Mouse (Mus musculus): ENCODE data around the gene Mgat4b. TPM values are rescaled to one million over a fixed set of nuclear protein-coding genes. Genes with fewer than 3 reads are reported as not detected.

The Mgat4b gene
- total and polyA plus RNA-seq, 3 experiments, result 56.7 to 82.0 (median 78.6) TPM

GRCm38 (mm10) chr11:50234606-50235005 is 23.9 kb downstream of the Mgat4b start:
- Histone ChIP-seq H3K36me3 (ENCODE audit: control insufficient read depth, insufficient read depth, low read length) (no peaks in the 10 kb centered on the region), H3K79me2 (replicated peaks; ENCODE audit: control insufficient read depth, insufficient read depth, low read length) (no peaks in the 10 kb centered on the region), H3K4me3 (no peak overlapping the region), H3K27ac (no peak overlapping the region), H3K4me1 (ENCODE audit: control insufficient read depth, insufficient read depth, low read length) (peaks cover 3% of the 10 kb centered on the region), H3K9ac (ENCODE audit: low read depth, low read length) (no peak overlapping the region), H3K27me3 (ENCODE audit: control insufficient read depth, insufficient read depth, low read length) (no peaks in the 10 kb centered on the region)
- DNase-seq, result no peak
- no peak for TF ChIP-seq EP300 (IDR thresholded peaks at IDR 0.05; ENCODE audit: insufficient read depth, low read depth, low read length)
- no peak for TF ChIP-seq POLR2A (IDR thresholded peaks at IDR 0.05; ENCODE audit: insufficient read depth, low read depth, low read length)
- TF ChIP-seq CTCF (IDR thresholded peaks at IDR 0.05), result no peak
- intact Hi-C loops (cut with DNase I), result no loop called here
- 95% methylated on average over 25 of the region's 25 CpGs for WGBS

- intact Hi-C loops (cut with DNase I), result loop anchor here (2.0 kb wide), 3 partner anchors 26 to 128 kb away; no protein-coding TSS in a partner anchor
- peaks cover 3% of the 10 kb centered on the region for H3K4me1 ChIP-seq (ENCODE audit: control insufficient read depth, insufficient read depth, low read length)
- TF ChIP-seq POLR2A (IDR thresholded peaks at IDR 0.05; ENCODE audit: insufficient read depth, low read depth, low read length) (no peak), CTCF (IDR thresholded peaks at IDR 0.05) (peak; percentile 77)
- H3K79me2 ChIP-seq (replicated peaks; ENCODE audit: control insufficient read depth, insufficient read depth, low read length), result no peaks in the 10 kb centered on the region
- DNase-seq, result peak; percentile 89 to 92
- no peaks in the 10 kb centered on the region for H3K36me3 ChIP-seq (ENCODE audit: control insufficient read depth, insufficient read depth, low read length)
- peak overlapping the region; percentile 81 for H3K4me3 ChIP-seq
- peak overlapping the region; percentile 18 for H3K27ac ChIP-seq
- peak overlapping the region; percentile 65 for H3K9ac ChIP-seq (ENCODE audit: low read depth, low read length)
- WGBS, result 3% methylated on average over 27 of the region's 27 CpGs
- no peaks in the 10 kb centered on the region for H3K27me3 ChIP-seq (ENCODE audit: control insufficient read depth, insufficient read depth, low read length)
These were observed 25.8 kb downstream of the Mgat4b start for GRCm38 (mm10) chr11:50236540-50236936.

- Histone ChIP-seq H3K4me1 (ENCODE audit: control insufficient read depth, insufficient read depth, low read length) (peaks cover 3% of the 10 kb centered on the region), H3K27ac (peak overlapping the region; percentile 18), H3K79me2 (replicated peaks; ENCODE audit: control insufficient read depth, insufficient read depth, low read length) (no peaks in the 10 kb centered on the region), H3K27me3 (ENCODE audit: control insufficient read depth, insufficient read depth, low read length) (no peaks in the 10 kb centered on the region), H3K4me3 (peak overlapping the region; percentile 81), H3K36me3 (ENCODE audit: control insufficient read depth, insufficient read depth, low read length) (no peaks in the 10 kb centered on the region), H3K9ac (ENCODE audit: low read depth, low read length) (peak overlapping the region; percentile 65)
- WGBS, result 8% methylated on average over 66 of the region's 66 CpGs
- intact Hi-C loops (cut with DNase I), result loop anchor here (2.0 kb wide), 3 partner anchors 26 to 128 kb away; no protein-coding TSS in a partner anchor
- TF ChIP-seq POLR2A (IDR thresholded peaks at IDR 0.05; ENCODE audit: insufficient read depth, low read depth, low read length) (no peak), EP300 (IDR thresholded peaks at IDR 0.05; ENCODE audit: insufficient read depth, low read depth, low read length) (no peak), CTCF (IDR thresholded peaks at IDR 0.05) (no peak)
- no peak for DNase-seq
These were observed 26.5 kb downstream of the Mgat4b start for GRCm38 (mm10) chr11:50236937-50237835.

- Histone ChIP-seq H3K4me1 (ENCODE audit: control insufficient read depth, insufficient read depth, low read length) (peaks cover 3% of the 10 kb centered on the region), H3K36me3 (ENCODE audit: control insufficient read depth, insufficient read depth, low read length) (no peaks in the 10 kb centered on the region), H3K79me2 (replicated peaks; ENCODE audit: control insufficient read depth, insufficient read depth, low read length) (no peaks in the 10 kb centered on the region), H3K27ac (peak within 1 kb of the TSS; percentile 37), H3K9ac (ENCODE audit: low read depth, low read length) (no peak within 1 kb of the TSS), H3K4me3 (peak within 1 kb of the TSS; percentile 81; the same call in 1 of the 2 replicates), H3K27me3 (ENCODE audit: control insufficient read depth, insufficient read depth, low read length) (no peaks in the 10 kb centered on the region)
- peak in 1 of 2 experiments; percentile 66 for DNase-seq
- 36% methylated on average over 10 of the region's 10 CpGs for WGBS
- intact Hi-C loops (cut with DNase I), result no loop called here
- TF ChIP-seq EP300 (IDR thresholded peaks at IDR 0.05; ENCODE audit: insufficient read depth, low read depth, low read length) (no peak), CTCF (IDR thresholded peaks at IDR 0.05) (no peak), POLR2A (IDR thresholded peaks at IDR 0.05; ENCODE audit: insufficient read depth, low read depth, low read length) (peak; percentile 36; the same call in 1 of the 2 replicates)
These were observed 27.6 kb downstream of the Mgat4b start, which contains the start of gene Ltc4s for GRCm38 (mm10) chr11:50238324-50238723. TSS of gene Ltc4s (minus strand) at chr11:50238616.

GRCm38 (mm10) chr11:50238821-50239791 is 28.4 kb downstream of the Mgat4b start:
- Histone ChIP-seq H3K27me3 (ENCODE audit: control insufficient read depth, insufficient read depth, low read length) (no peaks in the 10 kb centered on the region), H3K4me1 (ENCODE audit: control insufficient read depth, insufficient read depth, low read length) (peaks cover 3% of the 10 kb centered on the region), H3K9ac (ENCODE audit: low read depth, low read length) (no peak overlapping the region), H3K79me2 (replicated peaks; ENCODE audit: control insufficient read depth, insufficient read depth, low read length) (no peaks in the 10 kb centered on the region), H3K4me3 (no peak overlapping the region), H3K36me3 (ENCODE audit: control insufficient read depth, insufficient read depth, low read length) (no peaks in the 10 kb centered on the region), H3K27ac (peak overlapping the region; percentile 31; the same call in 1 of the 2 replicates)
- no peak for TF ChIP-seq CTCF (IDR thresholded peaks at IDR 0.05)
- TF ChIP-seq EP300 (IDR thresholded peaks at IDR 0.05; ENCODE audit: insufficient read depth, low read depth, low read length), result no peak
- TF ChIP-seq POLR2A (IDR thresholded peaks at IDR 0.05; ENCODE audit: insufficient read depth, low read depth, low read length), result no peak
- 89% methylated on average over 9 of the region's 9 CpGs for WGBS
- no peak for DNase-seq
- intact Hi-C loops (cut with DNase I), result no loop called here

All from heart, adult 2 months (tissue).